Mouse (Mus musculus) left cerebral cortex, postnatal 10 days (tissue): ENCODE measurements around the gene Nfrkb. TPM values are rescaled to one million over a fixed set of nuclear protein-coding genes. Genes with fewer than 3 reads are reported as not detected.

ENCODE experiments used
- DNase-seq, 2 experiments: peaks; one replicate each; pipeline ENCODE4 v3.0.0; 2021 to 2022; ENCODE audit warnings: low spot score in 2 of 2, mixed read lengths in 1 of 2; ENCODE audit errors: extremely low spot score in 1 of 2
- intact Hi-C: fragments of 180-260 bp; cut with DNase I; formaldehyde crosslinking; loops from one replicate; pipeline ENCODE4 v1.15.1; 2025
- total RNA-seq, 2 experiments: library from RNA; stranded (reverse); gene quantifications; 2 replicates each; pipeline ENCODE4 v1.2.3; 2021

The Nfrkb gene
- total RNA-seq, 2 experiments from 2014 or later, result 32.3 to 35.3 TPM

- no peak for DNase-seq
- intact Hi-C loops, result no loop called here
These were observed 19.2 kb downstream of the Nfrkb start for GRCm38 (mm10) chr9:31405217-31405616.

- intact Hi-C loops, result no loop called here
- no peak for DNase-seq
These were observed 26.2 kb downstream of the Nfrkb start for GRCm38 (mm10) chr9:31412165-31412564.

GRCm38 (mm10) chr9:31418821-31419220 lies 32.8 kb downstream of the Nfrkb start:
- intact Hi-C loops, result no loop called here
- no peak for DNase-seq

GRCm38 (mm10) chr9:31422143-31422542 lies 36.2 kb downstream of the Nfrkb start:
- DNase-seq, result no peak
- intact Hi-C loops, result loop anchor here (5.0 kb wide), 1 partner anchor 120 kb away; no protein-coding TSS in a partner anchor

- intact Hi-C loops, result no loop called here
- DNase-seq, result no peak
These were observed 43.0 kb downstream of the Nfrkb start for GRCm38 (mm10) chr9:31428971-31429370.

GRCm38 (mm10) chr9:31430011-31430410 lies 44.0 kb downstream of the Nfrkb start:
- intact Hi-C loops, result no loop called here
- no peak for DNase-seq

- intact Hi-C loops, result no loop called here
- DNase-seq, result no peak
These were observed 45.8 kb downstream of the Nfrkb start for GRCm38 (mm10) chr9:31431751-31432150.

GRCm38 (mm10) chr9:31432336-31432975 lies 46.5 kb downstream of the Nfrkb start:
- DNase-seq, result no peak
- intact Hi-C loops, result no loop called here

- intact Hi-C loops, result no loop called here
- DNase-seq, result no peak
These were observed 47.4 kb downstream of the Nfrkb start for GRCm38 (mm10) chr9:31433431-31433830.

GRCm38 (mm10) chr9:31435415-31435814 lies 49.4 kb downstream of the Nfrkb start:
- intact Hi-C loops, result no loop called here
- no peak for DNase-seq

- intact Hi-C loops, result no loop called here
- no peak for DNase-seq
These were observed 51.9 kb downstream of the Nfrkb start for GRCm38 (mm10) chr9:31437861-31438260.

- intact Hi-C loops, result no loop called here
- no peak for DNase-seq
These were observed 52.8 kb downstream of the Nfrkb start for GRCm38 (mm10) chr9:31438834-31439233.

GRCm38 (mm10) chr9:31439341-31439740 lies 53.3 kb downstream of the Nfrkb start:
- intact Hi-C loops, result no loop called here
- no peak for DNase-seq

GRCm38 (mm10) chr9:31440366-31440765 lies 54.4 kb downstream of the Nfrkb start:
- intact Hi-C loops, result no loop called here
- DNase-seq, result no peak

GRCm38 (mm10) chr9:31441487-31441886 lies 55.5 kb downstream of the Nfrkb start:
- intact Hi-C loops, result no loop called here
- no peak for DNase-seq

- DNase-seq, result no peak
- intact Hi-C loops, result no loop called here
These were observed 58.2 kb downstream of the Nfrkb start for GRCm38 (mm10) chr9:31444236-31444635.

GRCm38 (mm10) chr9:31449145-31449772 lies 63.3 kb downstream of the Nfrkb start:
- intact Hi-C loops, result no loop called here
- no peak for DNase-seq

- no peak for DNase-seq
- intact Hi-C loops, result no loop called here
These were observed 66.2 kb downstream of the Nfrkb start for GRCm38 (mm10) chr9:31452166-31452565.

GRCm38 (mm10) chr9:31454356-31454755 lies 68.4 kb downstream of the Nfrkb start:
- DNase-seq, result no peak
- intact Hi-C loops, result no loop called here

GRCm38 (mm10) chr9:31463190-31463589 lies 77.2 kb downstream of the Nfrkb start:
- intact Hi-C loops, result no loop called here
- no peak for DNase-seq
